Comparison of ENCODE assay signal across 17 mouse cellular contexts in the genomic region with DNA sequence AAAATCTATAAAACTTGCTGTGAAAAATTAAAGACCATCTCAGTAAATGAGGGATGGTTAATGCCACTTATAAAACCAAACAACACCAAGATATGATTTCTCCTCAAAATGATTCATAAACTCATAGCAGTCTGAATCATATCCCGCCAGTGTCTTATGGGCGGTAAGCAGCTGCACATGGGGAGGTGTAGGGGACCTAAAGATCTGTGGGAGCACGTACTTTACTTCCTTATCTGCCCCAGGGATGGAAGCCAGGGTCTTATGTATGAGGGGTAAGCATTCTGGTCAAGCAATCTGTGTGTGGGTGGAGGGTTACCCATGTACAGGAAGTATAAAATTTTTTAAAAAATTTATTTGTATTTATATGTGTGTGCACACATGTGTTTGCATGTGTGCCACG.
A peak's percentile ranks its signal among the peaks of the same experiment; 100 is the strongest.
DNase-seq lines count a peak whose midpoint lies in the region; TF ChIP-seq lines count a peak whose summit lies in the region.
"Had no signal": no experiment of that assay in that cellular context is flagged by ENCODE, and none has a peak within 500 bp of the region (broad histone marks: within the 10 kb centered on the region; RNA-seq: fewer than 3 reads in every experiment).

No protein-coding gene starts in this region.

- TF ChIP-seq CTCF in C2C12 (IDR thresholded peaks at IDR 0.05; ENCODE audit: control insufficient read depth, insufficient read depth, insufficient read length) = no peak

- H3K27me3 ChIP-seq in C2C12 (ENCODE audit: control insufficient read depth, insufficient read depth, insufficient read length) = no peaks in the 10 kb centered on the region
- H3K27me3 ChIP-seq in myocyte (ENCODE audit: control insufficient read depth, insufficient read depth, insufficient read length) = no peaks in the 10 kb centered on the region
- H3K27me3 ChIP-seq: CH12.LX; embryonic facial prominence, embryonic 12.5 days; forebrain, embryonic 13.5 days had no signal

- TF ChIP-seq POLR2A in myocyte (IDR thresholded peaks at IDR 0.05; ENCODE audit: insufficient read length, low read depth) = no peak

- H3K4me3 ChIP-seq in C2C12 (ENCODE audit: insufficient read depth, poor library complexity, severe bottlenecking) (no peak overlapping the region), myocyte (no peak overlapping the region)
- H3K4me3 ChIP-seq: embryonic facial prominence, embryonic 10.5 days; embryonic facial prominence, embryonic 12.5 days; forebrain, embryonic 13.5 days had no signal

- H3K79me2 ChIP-seq in C2C12 (ENCODE audit: control insufficient read depth, insufficient read depth) (peaks cover 7% of the 10 kb centered on the region), myocyte (ENCODE audit: control insufficient read depth, insufficient read depth) (peaks cover 4% of the 10 kb centered on the region)

- H3ac ChIP-seq in C2C12 (ENCODE audit: control insufficient read depth, insufficient read length, low read depth) = no peak overlapping the region
- no peak overlapping the region for H3ac ChIP-seq in myocyte (ENCODE audit: control insufficient read depth, insufficient read length)

- DNase-seq in NIH3T3 (ENCODE audit: low read depth) = peak; percentile 23
- DNase-seq in adrenal gland, adult 2 months = no peak
- DNase-seq in right cerebral cortex, postnatal 14 days = no peak
- DNase-seq: adrenal gland, adult 8-10 months; adrenal gland, postnatal 14 days; adrenal gland, postnatal 36 days; cerebellum, adult 11 months; cerebellum, adult 18-20 months; cerebellum, adult 8-10 months; cerebellum, postnatal 10 days; cerebellum, postnatal 25 days had no signal

- peaks cover 6% of the 10 kb centered on the region for H3K79me3 ChIP-seq in C2C12 (ENCODE audit: low read depth)

- H3K36me3 ChIP-seq in C2C12 (ENCODE audit: control insufficient read depth, insufficient read depth) = no peaks in the 10 kb centered on the region
- H3K36me3 ChIP-seq in myocyte (ENCODE audit: control insufficient read depth, insufficient read depth) = no peaks in the 10 kb centered on the region
- H3K36me3 ChIP-seq: embryonic facial prominence, embryonic 10.5 days; embryonic facial prominence, embryonic 12.5 days had no signal

- peak overlapping the region; percentile 71 for H3K4me2 ChIP-seq in myocyte (ENCODE audit: low read depth)
- H3K4me2 ChIP-seq: embryonic facial prominence, embryonic 12.5 days; forebrain, embryonic 13.5 days had no signal

TF ChIP-seq in C2C12, 6 proteins besides CTCF, POLR2A, EP300 and RAD21:
- TF ChIP-seq FOSL1 (IDR thresholded peaks at IDR 0.05; ENCODE audit: insufficient read depth, low read length, poor library complexity, severe bottlenecking) (no peak), MAX (IDR thresholded peaks at IDR 0.05) (no peak), CEBPB (IDR thresholded peaks at IDR 0.05; ENCODE audit: low read depth) (no peak), MYOD1 (IDR thresholded peaks at IDR 0.05; ENCODE audit: control insufficient read depth, insufficient read length, low read depth) (peak; percentile 70), USF1 (IDR thresholded peaks at IDR 0.05; ENCODE audit: low read depth) (no peak)

TF ChIP-seq in myocyte, 11 proteins besides CTCF, POLR2A, EP300 and RAD21:
- TF ChIP-seq MYOG (IDR thresholded peaks at IDR 0.05; ENCODE audit: control insufficient read depth in 1 of 3, insufficient read depth in 1 of 3, insufficient read length in 2 of 3, low read depth in 2 of 3) (no peak), TCF3 (IDR thresholded peaks at IDR 0.05; ENCODE audit: insufficient read length, low read depth) (no peak), MYOD1 (IDR thresholded peaks at IDR 0.05; ENCODE audit: control insufficient read depth in 1 of 3, insufficient read length in 2 of 3, low read depth in 2 of 3) (peak in 2 of 3 experiments; percentile 41 to 54)
